Mouse (Mus musculus): Measurements from ENCODE around the gene Gm14444. TPM values are rescaled to one million over a fixed set of nuclear protein-coding genes. Genes with fewer than 3 reads are reported as not detected.
"Not testable (repeated sequence)": the region's sequence is repeated elsewhere in the genome, so short reads cannot be mapped to it uniquely, and the experiment has no call there.

The Gm14444 gene
- total RNA-seq (2021): 1 to 10 TPM; 1.1 to 2.0 TPM
- long read RNA-seq, experiment 1: 0 reads
- long read RNA-seq, experiment 2: 0 reads

- DNase-seq (ENCODE audit: low spot score in 2 of 2): not testable (repeated sequence)
Observed at GRCm38 (mm10) chr2:175010022-175010421, at the start of gene Gm14444. Gm14444 (plus strand) TSS chr2:175010241.

GRCm38 (mm10) chr2:174965466-174965865 lies 44.6 kb upstream of the Gm14444 start:
- DNase-seq (ENCODE audit: low spot score in 2 of 2): not testable (repeated sequence)

GRCm38 (mm10) chr2:175044268-175044667 lies 34.2 kb downstream of the Gm14444 start:
- not testable (repeated sequence) for DNase-seq (ENCODE audit: low spot score in 2 of 2)

GRCm38 (mm10) chr2:175067681-175068261 lies 57.7 kb downstream of the Gm14444 start, which contains the start of gene Gm14393:
Gm14393 (minus strand) TSS chr2:175067781.
- not testable (repeated sequence) for DNase-seq (ENCODE audit: low spot score in 2 of 2)

Other genes with a start within 250 kb of the Gm14444 start
- 1 to 10 TPM; 4.3 to 5.9 TPM for gene Edn3, start 249.6 kb upstream of the Gm14444 start, total RNA-seq (2021)
- 1 to 10 TPM in 1 of 2 experiments, under 1 TPM in 1; 0.84 to 1.4 TPM for gene Gm14393, start 57.5 kb downstream of the Gm14444 start, total RNA-seq (2021)
- 10 to 100 TPM; 19.0 to 20.1 TPM for gene Gm14399, start 131.8 kb downstream of the Gm14444 start, total RNA-seq (2021)
- gene Gm14443, start 165.6 kb downstream of the Gm14444 start, total RNA-seq (2021): 1 to 10 TPM; 5.4 to 5.6 TPM
- gene Gm14391, start 196.7 kb downstream of the Gm14444 start, total RNA-seq (2021): 100 to 1,000 TPM in 1 of 2 experiments, 10 to 100 TPM in 1; 90.2 to 102 TPM